Mouse (Mus musculus): ENCODE measurements around the gene Adra1b. TPM values are rescaled to one million over a fixed set of nuclear protein-coding genes. Genes with fewer than 3 reads are reported as not detected.

The Adra1b gene
- polyA plus RNA-seq, 1 experiment from 2014 or later, result 0.35 TPM

GRCm38 (mm10) chr11:43773725-43774124 is 127.3 kb downstream of the Adra1b start:
- no peaks in the 10 kb centered on the region for H3K9me3 ChIP-seq (ENCODE audit: control insufficient read depth, low read length)
- no peak overlapping the region for H3K4me3 ChIP-seq (ENCODE audit: low read length)
- H3K4me2 ChIP-seq (ENCODE audit: low read depth, low read length), result no peak overlapping the region
- no peak for ATAC-seq
- H3K9ac ChIP-seq (ENCODE audit: low read depth, low read length), result no peak overlapping the region
- WGBS, result 30% methylated on average over 5 of the region's 5 CpGs
- H3K27me3 ChIP-seq (replicated peaks; ENCODE audit: control insufficient read depth, insufficient read depth, low read length), result peaks cover 12% of the 10 kb centered on the region
- H3K36me3 ChIP-seq (ENCODE audit: control insufficient read depth, insufficient read depth, low read length), result no peaks in the 10 kb centered on the region
- peaks cover 8% of the 10 kb centered on the region; the same call in 1 of the 2 replicates for H3K4me1 ChIP-seq (ENCODE audit: control insufficient read depth, insufficient read depth, low read length)
- H3K27ac ChIP-seq (ENCODE audit: low read length), result no peak overlapping the region

DNA sequence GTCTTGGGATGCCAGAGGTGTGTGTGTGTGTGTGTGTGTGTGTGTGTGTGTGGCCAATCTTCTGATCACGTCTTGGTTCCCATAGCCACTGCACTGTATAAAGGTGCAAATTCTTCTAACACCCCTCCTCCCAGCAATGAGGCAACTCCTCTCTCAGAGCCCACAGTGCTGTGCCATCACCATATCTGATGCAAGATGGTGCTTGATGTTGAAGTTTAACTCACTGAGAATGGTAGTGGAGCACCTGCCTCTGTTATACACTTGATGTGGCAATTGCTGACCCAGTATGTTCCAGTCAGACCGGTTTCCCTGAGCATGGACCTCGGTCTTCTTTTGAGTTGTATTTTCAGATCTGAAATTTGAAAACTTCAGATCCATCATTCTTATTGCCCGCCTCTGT is 130.9 kb downstream of the Adra1b start:
- H3K27ac ChIP-seq (ENCODE audit: low read length), result no peak overlapping the region
- WGBS, result 78% methylated on average over 4 of the region's 4 CpGs
- H3K36me3 ChIP-seq (ENCODE audit: control insufficient read depth, insufficient read depth, low read length), result no peaks in the 10 kb centered on the region
- peaks cover 4% of the 10 kb centered on the region; the same call in 1 of the 2 replicates for H3K27me3 ChIP-seq (replicated peaks; ENCODE audit: control insufficient read depth, insufficient read depth, low read length)
- H3K9me3 ChIP-seq (ENCODE audit: control insufficient read depth, low read length), result no peaks in the 10 kb centered on the region
- H3K4me2 ChIP-seq (ENCODE audit: low read depth, low read length), result no peak overlapping the region
- no peak overlapping the region for H3K9ac ChIP-seq (ENCODE audit: low read depth, low read length)
- H3K4me3 ChIP-seq (ENCODE audit: low read length), result no peak overlapping the region
- H3K4me1 ChIP-seq (ENCODE audit: control insufficient read depth, insufficient read depth, low read length), result no peaks in the 10 kb centered on the region
- ATAC-seq, result no peak

GRCm38 (mm10) chr11:43767749-43768148 is 133.3 kb downstream of the Adra1b start:
- Histone ChIP-seq H3K4me3 (ENCODE audit: low read length) (no peak overlapping the region), H3K4me2 (ENCODE audit: low read depth, low read length) (no peak overlapping the region), H3K27me3 (replicated peaks; ENCODE audit: control insufficient read depth, insufficient read depth, low read length) (peaks cover 4% of the 10 kb centered on the region; the same call in 1 of the 2 replicates), H3K36me3 (ENCODE audit: control insufficient read depth, insufficient read depth, low read length) (no peaks in the 10 kb centered on the region), H3K27ac (ENCODE audit: low read length) (no peak overlapping the region), H3K4me1 (ENCODE audit: control insufficient read depth, insufficient read depth, low read length) (no peaks in the 10 kb centered on the region), H3K9me3 (ENCODE audit: control insufficient read depth, low read length) (no peaks in the 10 kb centered on the region), H3K9ac (ENCODE audit: low read depth, low read length) (no peak overlapping the region)
- 60% methylated on average over 11 of the region's 11 CpGs for WGBS
- no peak for ATAC-seq

- Histone ChIP-seq H3K27ac (ENCODE audit: low read length) (no peak overlapping the region), H3K36me3 (ENCODE audit: control insufficient read depth, insufficient read depth, low read length) (no peaks in the 10 kb centered on the region), H3K4me2 (ENCODE audit: low read depth, low read length) (peak overlapping the region; percentile 90), H3K4me3 (ENCODE audit: low read length) (peak overlapping the region; percentile 56), H3K9me3 (ENCODE audit: control insufficient read depth, low read length) (no peaks in the 10 kb centered on the region), H3K27me3 (replicated peaks; ENCODE audit: control insufficient read depth, insufficient read depth, low read length) (peaks cover 4% of the 10 kb centered on the region; the same call in 1 of the 2 replicates), H3K9ac (ENCODE audit: low read depth, low read length) (0 out of 2 replicates have a peak overlapping the region, but pooled peaks have one; percentile 51), H3K4me1 (ENCODE audit: control insufficient read depth, insufficient read depth, low read length) (no peaks in the 10 kb centered on the region)
- WGBS, result 6% methylated on average over 37 of the region's 37 CpGs
- peak; percentile 90 for ATAC-seq
Measured at GRCm38 (mm10) chr11:43766922-43767648, 133.9 kb downstream of the Adra1b start.

DNA sequence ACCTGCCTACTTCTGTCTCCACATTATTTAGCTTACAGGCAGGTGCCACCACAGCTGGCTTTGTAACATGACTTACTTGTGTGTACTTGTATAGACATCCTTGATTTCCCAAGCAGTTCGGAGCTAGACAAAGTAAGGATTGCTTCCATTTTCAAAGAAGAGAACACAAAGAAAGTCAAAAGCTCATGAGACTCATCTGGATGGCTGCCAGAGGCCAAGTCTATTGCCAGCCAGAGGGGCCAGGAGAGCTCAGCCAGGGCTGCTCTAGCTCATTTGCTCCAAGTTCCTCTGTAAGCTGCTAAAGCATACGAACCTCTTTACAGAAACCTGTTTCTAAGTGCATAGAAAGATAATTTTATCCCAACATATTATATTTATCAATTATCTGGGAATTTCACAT is 142.6 kb downstream of the Adra1b start:
- ATAC-seq, result no peak
- Histone ChIP-seq H3K4me3 (ENCODE audit: low read length) (no peak overlapping the region), H3K27ac (ENCODE audit: low read length) (no peak overlapping the region), H3K4me2 (ENCODE audit: low read depth, low read length) (no peak overlapping the region), H3K9me3 (ENCODE audit: control insufficient read depth, low read length) (no peaks in the 10 kb centered on the region), H3K36me3 (ENCODE audit: control insufficient read depth, insufficient read depth, low read length) (no peaks in the 10 kb centered on the region), H3K4me1 (ENCODE audit: control insufficient read depth, insufficient read depth, low read length) (no peaks in the 10 kb centered on the region), H3K27me3 (replicated peaks; ENCODE audit: control insufficient read depth, insufficient read depth, low read length) (no peaks in the 10 kb centered on the region), H3K9ac (ENCODE audit: low read depth, low read length) (no peak overlapping the region)
- 74% methylated on average over 2 of the region's 2 CpGs for WGBS

GRCm38 (mm10) chr11:43755411-43755810 is 145.6 kb downstream of the Adra1b start:
- Histone ChIP-seq H3K9ac (ENCODE audit: low read depth, low read length) (no peak overlapping the region), H3K36me3 (ENCODE audit: control insufficient read depth, insufficient read depth, low read length) (no peaks in the 10 kb centered on the region), H3K4me1 (ENCODE audit: control insufficient read depth, insufficient read depth, low read length) (no peaks in the 10 kb centered on the region), H3K4me3 (ENCODE audit: low read length) (no peak overlapping the region), H3K27me3 (replicated peaks; ENCODE audit: control insufficient read depth, insufficient read depth, low read length) (no peaks in the 10 kb centered on the region), H3K27ac (ENCODE audit: low read length) (no peak overlapping the region), H3K9me3 (ENCODE audit: control insufficient read depth, low read length) (no peaks in the 10 kb centered on the region), H3K4me2 (ENCODE audit: low read depth, low read length) (no peak overlapping the region)
- no peak for ATAC-seq
- 64% methylated on average over 5 of the region's 5 CpGs for WGBS

GRCm38 (mm10) chr11:43754568-43754967 is 146.4 kb downstream of the Adra1b start:
- H3K9ac ChIP-seq (ENCODE audit: low read depth, low read length), result no peak overlapping the region
- no peaks in the 10 kb centered on the region for H3K4me1 ChIP-seq (ENCODE audit: control insufficient read depth, insufficient read depth, low read length)
- no peaks in the 10 kb centered on the region for H3K36me3 ChIP-seq (ENCODE audit: control insufficient read depth, insufficient read depth, low read length)
- H3K4me3 ChIP-seq (ENCODE audit: low read length), result no peak overlapping the region
- no peak overlapping the region for H3K27ac ChIP-seq (ENCODE audit: low read length)
- no peak for ATAC-seq
- no peaks in the 10 kb centered on the region for H3K9me3 ChIP-seq (ENCODE audit: control insufficient read depth, low read length)
- WGBS, result 70% methylated on average over 1 of the region's 1 CpGs
- H3K4me2 ChIP-seq (ENCODE audit: low read depth, low read length), result no peak overlapping the region
- H3K27me3 ChIP-seq (replicated peaks; ENCODE audit: control insufficient read depth, insufficient read depth, low read length), result no peaks in the 10 kb centered on the region

- WGBS, result 70% methylated on average over 2 of the region's 2 CpGs
- no peaks in the 10 kb centered on the region for H3K36me3 ChIP-seq (ENCODE audit: control insufficient read depth, insufficient read depth, low read length)
Measured at GRCm38 (mm10) chr11:43751542-43751941, 149.5 kb downstream of the Adra1b start.

GRCm38 (mm10) chr11:43747233-43748226 is 153.5 kb downstream of the Adra1b start, which contains the start of gene Ttc1:
Ttc1 (minus strand) TSS chr11:43748008.
- WGBS, result 2% methylated on average over 47 of the region's 47 CpGs
- peak within 1 kb of the TSS; percentile 76 for H3K4me2 ChIP-seq (ENCODE audit: low read depth, low read length)
- H3K9ac ChIP-seq (ENCODE audit: low read depth, low read length), result peak within 1 kb of the TSS; percentile 83
- H3K27ac ChIP-seq (ENCODE audit: low read length), result peak within 1 kb of the TSS; percentile 57
- H3K36me3 ChIP-seq (ENCODE audit: control insufficient read depth, insufficient read depth, low read length), result no peaks in the 10 kb centered on the region
- ATAC-seq, result peak; percentile 99
- no peaks in the 10 kb centered on the region for H3K9me3 ChIP-seq (ENCODE audit: control insufficient read depth, low read length)
- H3K27me3 ChIP-seq (replicated peaks; ENCODE audit: control insufficient read depth, insufficient read depth, low read length), result no peaks in the 10 kb centered on the region
- H3K4me3 ChIP-seq (ENCODE audit: low read length), result peak within 1 kb of the TSS; percentile 84
- H3K4me1 ChIP-seq (ENCODE audit: control insufficient read depth, insufficient read depth, low read length), result 0 out of 2 replicates have a peak, but pooled peaks cover 3% of the 10 kb centered on the region

More at GRCm38 (mm10) chr11:43751542-43751941, 149.5 kb downstream of the Adra1b start:
- Histone ChIP-seq H3K27ac (ENCODE audit: low read length) (no peak overlapping the region), H3K27me3 (replicated peaks; ENCODE audit: control insufficient read depth, insufficient read depth, low read length) (no peaks in the 10 kb centered on the region), H3K9ac (ENCODE audit: low read depth, low read length) (no peak overlapping the region), H3K4me2 (ENCODE audit: low read depth, low read length) (no peak overlapping the region), H3K4me1 (ENCODE audit: control insufficient read depth, insufficient read depth, low read length) (no peaks in the 10 kb centered on the region), H3K4me3 (ENCODE audit: low read length) (no peak overlapping the region), H3K9me3 (ENCODE audit: control insufficient read depth, low read length) (no peaks in the 10 kb centered on the region)
- ATAC-seq, result no peak

Measured in intestine, embryonic 16.5 days (tissue).